Mouse (Mus musculus) fibroblast of lung, adult 2 months (primary cell): Measurements from ENCODE around the gene Zfp454.

Experiments used
- DNase-seq: peaks from one replicate; pipeline ENCODE4 v3.0.0-alpha.2; 2011; ENCODE audit warnings: low read depth

The Zfp454 gene

GRCm38 (mm10) chr11:50841023-50841735 lies 46.3 kb downstream of the Zfp454 start, which contains the start of gene Zfp879:
Zfp879 (minus strand) TSS chr11:50841552.
- peak; percentile 76 for DNase-seq

DNA sequence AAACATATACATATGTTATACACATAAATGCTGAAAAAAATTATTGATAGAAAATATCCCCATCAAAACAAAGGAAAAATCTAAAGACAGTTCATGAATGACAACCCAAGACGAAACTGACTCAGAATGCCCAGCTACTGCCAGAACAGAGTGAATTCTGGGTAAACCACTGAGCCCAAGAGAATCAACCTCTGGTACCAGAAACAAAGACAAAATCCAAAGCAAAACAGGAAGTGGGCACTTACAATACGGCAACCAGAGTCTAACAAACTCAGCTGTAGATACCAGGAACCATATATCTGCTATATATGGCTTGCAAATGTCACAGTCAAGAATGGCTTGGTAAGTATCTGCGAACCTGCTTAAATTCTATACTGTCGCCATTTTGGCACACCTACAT lies 51.7 kb downstream of the Zfp454 start:
- DNase-seq: no peak

GRCm38 (mm10) chr11:50827010-50827953 lies 60.2 kb downstream of the Zfp454 start, which contains the start of gene Zfp354c:
Zfp354c (minus strand) TSS chr11:50827724.
- peak; percentile 54 for DNase-seq

DNA sequence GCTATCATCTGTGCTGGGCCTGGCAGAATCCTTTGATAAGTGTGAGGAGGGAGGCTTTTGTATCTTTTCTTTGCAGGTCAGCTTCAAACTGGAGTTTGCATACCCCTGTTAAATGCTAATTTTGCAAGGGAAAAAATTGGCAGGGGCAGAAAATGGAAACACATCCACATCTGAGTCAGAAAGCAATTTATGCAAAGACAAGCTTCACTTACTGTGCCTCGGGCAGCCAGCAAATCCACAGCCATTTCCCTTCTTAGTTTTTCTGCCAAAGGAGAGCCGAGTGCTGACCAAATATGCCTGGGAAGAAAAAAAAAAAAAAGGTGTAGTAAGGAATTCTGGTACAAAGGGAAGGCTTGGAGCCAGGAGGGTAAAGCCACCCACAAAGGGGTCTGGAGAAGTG lies 61.2 kb downstream of the Zfp454 start:
- DNase-seq: peak; percentile 40
